Mouse (Mus musculus) bone marrow macrophage, adult 2 months (primary cell): Measurements from ENCODE around the gene Ddn.

ENCODE experiments used
- CTCF ChIP-seq: IDR thresholded peaks from 2 replicates; pipeline ENCODE4 v1.5.1; 2012; ENCODE audit warnings: low read depth, mild to moderate bottlenecking, low read length, moderate library complexity
- POLR2A ChIP-seq: IDR thresholded peaks from 2 replicates; pipeline ENCODE4 v1.6.1; 2012; ENCODE audit warnings: mild to moderate bottlenecking, low read depth, low read length, borderline replicate concordance

DNA sequence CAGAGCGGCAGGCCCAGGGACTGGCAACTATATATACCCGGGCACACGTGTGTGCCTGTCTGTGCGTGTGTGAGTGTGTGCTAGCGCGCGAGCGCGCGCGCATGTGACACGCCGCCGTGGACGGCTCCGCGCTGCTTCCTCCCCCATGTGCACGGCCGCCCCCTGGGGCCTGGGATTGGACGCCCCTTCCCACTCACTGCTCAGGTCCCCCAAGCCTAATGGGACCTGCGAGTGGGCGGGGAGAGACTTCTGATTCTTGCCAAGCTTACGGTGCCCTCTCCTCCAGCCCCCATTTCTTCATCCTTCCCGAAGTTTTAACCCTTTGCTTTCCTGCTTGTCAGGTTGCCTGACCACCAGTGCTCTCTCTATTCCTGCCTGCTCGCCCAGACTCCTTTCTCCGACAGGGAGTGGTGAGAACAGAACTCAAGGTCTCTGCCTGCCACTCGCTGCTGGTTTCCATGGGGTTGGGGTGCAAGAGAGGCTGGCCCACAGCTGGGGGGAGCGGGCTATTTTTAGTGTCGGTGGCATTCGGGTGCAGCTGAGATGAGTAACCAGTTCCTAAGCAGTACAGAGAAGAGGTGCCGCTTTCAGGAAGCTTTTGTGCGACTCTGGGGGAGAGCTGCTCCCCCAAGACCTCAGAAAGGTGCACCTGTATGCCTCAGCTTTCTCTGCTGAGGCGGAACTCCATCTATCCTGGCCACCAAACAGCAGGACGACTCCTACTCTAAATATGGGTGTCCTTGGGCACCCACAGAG, 1.2 kb downstream of the Ddn start:
- TF ChIP-seq POLR2A = no peak
- no peak for TF ChIP-seq CTCF
